Comparison of ENCODE assay signal across 9 mouse cellular contexts in the genomic region with DNA sequence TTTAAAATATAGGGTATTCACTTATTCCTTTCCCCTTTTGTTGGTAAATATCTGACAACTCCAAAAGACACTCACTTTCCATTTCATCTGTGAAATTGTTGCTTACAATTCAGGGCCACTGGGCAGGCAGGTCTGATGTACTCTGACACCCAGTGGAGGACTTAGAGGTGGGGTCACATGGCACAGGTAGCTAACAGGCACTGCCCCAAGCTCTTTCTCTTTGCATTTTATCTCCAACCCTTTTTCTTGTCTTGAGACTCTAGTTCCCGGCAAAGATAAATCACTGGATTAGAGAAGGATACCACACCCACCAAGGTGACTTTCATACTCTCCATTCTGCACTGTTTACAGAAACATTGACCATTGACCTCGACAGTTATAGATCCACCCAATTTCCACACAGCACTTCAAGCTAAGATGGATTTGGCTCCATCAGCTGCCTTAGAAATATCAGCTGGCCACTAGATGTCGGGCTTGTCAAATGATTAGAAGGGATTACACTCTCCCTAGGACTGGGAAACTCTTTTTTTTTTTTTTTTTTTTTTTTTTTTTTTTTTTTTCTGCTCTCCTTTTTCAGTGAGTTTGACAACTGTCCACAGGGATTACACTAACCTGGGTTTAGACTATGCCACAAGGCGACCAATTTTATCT.
DNase-seq lines count a peak whose midpoint lies in the region; ATAC-seq and TF ChIP-seq lines count a peak whose summit lies in the region.
"Had no signal": no experiment of that assay in that cellular context is flagged by ENCODE, and none has a peak within 500 bp of the region (broad histone marks: within the 10 kb centered on the region; RNA-seq: fewer than 3 reads in every experiment).

No protein-coding gene starts in this region.

- peak; percentile 74 for TF ChIP-seq CTCF in stomach, postnatal 0 days (IDR thresholded peaks at IDR 0.05; ENCODE audit: low read depth)

- no peak overlapping the region for H3K4me3 ChIP-seq in stomach, postnatal 0 days (ENCODE audit: low read depth, low read length)
- H3K4me3 ChIP-seq: myocyte had no signal

- peak; percentile 16 for DNase-seq in gastrocnemius, adult 18-20 months (ENCODE audit: low spot score)
- DNase-seq in gastrocnemius, adult 8-10 months (ENCODE audit: low spot score in 2 of 2): no peak
- peak; percentile 81 for DNase-seq in MN1 (ENCODE audit: low spot score)
- DNase-seq in cerebellum, postnatal 10 days: peak; percentile 83 to 84
- DNase-seq in heart, postnatal 4 days: peak; percentile 67
- peak; percentile 60 for DNase-seq in layer of hippocampus, adult 11-12 months (ENCODE audit: low spot score)
- DNase-seq in lung, postnatal 14 days: peak; percentile 49
- DNase-seq in stomach, postnatal 0 days (ENCODE audit: low spot score): peak; percentile 34

- H3K27me3 ChIP-seq in stomach, postnatal 0 days (ENCODE audit: control insufficient read depth, insufficient read depth, low read length): no peaks in the 10 kb centered on the region

- ATAC-seq in stomach, postnatal 0 days (ENCODE audit: low FRiP score, low TSS enrichment): peak; percentile 57; the same call in 1 of the 2 replicates

- no peaks in the 10 kb centered on the region for H3K4me1 ChIP-seq in stomach, postnatal 0 days (replicated peaks; ENCODE audit: control insufficient read depth, insufficient read depth)

- TF ChIP-seq EP300 in stomach, postnatal 0 days (optimal IDR thresholded peaks at IDR 0.05): no peak

- no peak overlapping the region for H3K4me2 ChIP-seq in stomach, postnatal 0 days (replicated peaks; ENCODE audit: low read depth)

- no peak overlapping the region for H3K27ac ChIP-seq in stomach, postnatal 0 days (replicated peaks)

- no peaks in the 10 kb centered on the region for H3K9me3 ChIP-seq in stomach, postnatal 0 days (ENCODE audit: control insufficient read depth, low read length)

- H3K9ac ChIP-seq in stomach, postnatal 0 days (ENCODE audit: low read length): no peak overlapping the region

- H3K36me3 ChIP-seq in stomach, postnatal 0 days (ENCODE audit: control insufficient read depth, insufficient read depth, low read length): no peaks in the 10 kb centered on the region

- WGBS in stomach, postnatal 0 days: 25% methylated on average over 4 of the region's 4 CpGs

Comparison
In these comparisons a context has a peak if more than half of its experiments do, and no peak if none do; other contexts are left out.
1. DNase-seq: peak in gastrocnemius, adult 18-20 months (single experiment), MN1 (single experiment), cerebellum, postnatal 10 days (2 of 2), heart, postnatal 4 days (single experiment), layer of hippocampus, adult 11-12 months (single experiment), lung, postnatal 14 days (single experiment) and stomach, postnatal 0 days (single experiment); none in gastrocnemius, adult 8-10 months (0 of 2).